Mouse (Mus musculus): ENCODE measurements around the gene Gm16381. TPM values are rescaled to one million over a fixed set of nuclear protein-coding genes. Genes with fewer than 3 reads are reported as not detected.
A peak's percentile ranks its signal among the peaks of the same experiment; 100 is the strongest.
"Not testable (repeated sequence)": the region's sequence is repeated elsewhere in the genome, so short reads cannot be mapped to it uniquely, and the experiment has no call there.

Gm16381 gene
- polyA plus RNA-seq (2012; rRNA removed) (not detected in 2 replicates), polyA plus RNA-seq (2014; fragmentation: Nextera tagmentation; extraction: Ambion mirVana) (not detected in 2 replicates)

- not testable (repeated sequence) for H3K4me1 ChIP-seq (replicated peaks; ENCODE audit: control insufficient read depth in 2 of 2, insufficient read depth in 2 of 2, low read length in 1 of 2); H3K27me3 ChIP-seq (ENCODE audit: control insufficient read depth, insufficient read depth, low read length); H3K9me3 ChIP-seq (ENCODE audit: control insufficient read depth, low read length); H3K4me3 ChIP-seq (ENCODE audit: insufficient read depth in 1 of 2, low read depth in 2 of 2, low read length in 2 of 2); H3K4me2 ChIP-seq (ENCODE audit: low read depth); ATAC-seq (ENCODE audit: insufficient read depth); H3K36me3 ChIP-seq (replicated peaks; ENCODE audit: control insufficient read depth, insufficient read depth, low read depth); H3K9ac ChIP-seq (replicated peaks); H3K27ac ChIP-seq; DNase-seq (ENCODE audit: low read depth in 3 of 3, low spot score in 3 of 3)
- 47% methylated on average over 1 of the region's 2 CpGs for WGBS (ENCODE audit: insufficient replicate concordance)
These were observed at the start of gene Gm16381 for GRCm38 (mm10) chr12:87644520-87644919. Gm16381 (minus strand) TSS chr12:87644620.

- H3K27ac ChIP-seq; DNase-seq (ENCODE audit: low read depth in 3 of 3, low spot score in 3 of 3); H3K4me2 ChIP-seq (ENCODE audit: low read depth); H3K36me3 ChIP-seq (replicated peaks; ENCODE audit: control insufficient read depth, insufficient read depth, low read depth); H3K4me1 ChIP-seq (replicated peaks; ENCODE audit: control insufficient read depth in 2 of 2, insufficient read depth in 2 of 2, low read length in 1 of 2); H3K9ac ChIP-seq (replicated peaks); H3K4me3 ChIP-seq (ENCODE audit: insufficient read depth in 1 of 2, low read depth in 2 of 2, low read length in 2 of 2); H3K27me3 ChIP-seq (ENCODE audit: control insufficient read depth, insufficient read depth, low read length); H3K9me3 ChIP-seq (ENCODE audit: control insufficient read depth, low read length): not testable (repeated sequence)
- peak; percentile 43; the same call in 1 of the 2 replicates for ATAC-seq (ENCODE audit: insufficient read depth)
- 32% methylated on average over 2 of the region's 4 CpGs for WGBS (ENCODE audit: insufficient replicate concordance)
These were observed 8.7 kb upstream of the Gm16381 start for GRCm38 (mm10) chr12:87652916-87653703.

GRCm38 (mm10) chr12:87618569-87618968, 25.9 kb downstream of the Gm16381 start, which contains the start of gene Gm4027:
Gm4027 (plus strand) TSS chr12:87618869.
- WGBS (ENCODE audit: insufficient replicate concordance) = 78% methylated on average over 6 of the region's 7 CpGs
- H3K9ac ChIP-seq (replicated peaks); H3K4me3 ChIP-seq (ENCODE audit: insufficient read depth in 1 of 2, low read depth in 2 of 2, low read length in 2 of 2): not testable (repeated sequence)

GRCm38 (mm10) chr12:87602388-87602787, 42.0 kb downstream of the Gm16381 start, which contains the start of gene Oog1:
Oog1 (plus strand) TSS chr12:87602688.
- H3K4me2 ChIP-seq (ENCODE audit: low read depth); H3K36me3 ChIP-seq (replicated peaks; ENCODE audit: control insufficient read depth, insufficient read depth, low read depth); H3K4me1 ChIP-seq (replicated peaks; ENCODE audit: control insufficient read depth in 2 of 2, insufficient read depth in 2 of 2, low read length in 1 of 2); H3K9me3 ChIP-seq (ENCODE audit: control insufficient read depth, low read length); ATAC-seq (ENCODE audit: insufficient read depth); H3K27me3 ChIP-seq (ENCODE audit: control insufficient read depth, insufficient read depth, low read length); H3K27ac ChIP-seq; H3K9ac ChIP-seq (replicated peaks); DNase-seq (ENCODE audit: low read depth in 3 of 3, low spot score in 3 of 3); H3K4me3 ChIP-seq (ENCODE audit: insufficient read depth in 1 of 2, low read depth in 2 of 2, low read length in 2 of 2): not testable (repeated sequence)
- WGBS (ENCODE audit: insufficient replicate concordance) = 46% methylated on average over 1 of the region's 2 CpGs

More at GRCm38 (mm10) chr12:87618569-87618968, 25.9 kb downstream of the Gm16381 start, which contains the start of gene Gm4027:
- not testable (repeated sequence) for H3K27me3 ChIP-seq (ENCODE audit: control insufficient read depth, insufficient read depth, low read length); H3K27ac ChIP-seq; H3K4me2 ChIP-seq (ENCODE audit: low read depth); DNase-seq (ENCODE audit: low read depth in 3 of 3, low spot score in 3 of 3); H3K36me3 ChIP-seq (replicated peaks; ENCODE audit: control insufficient read depth, insufficient read depth, low read depth); H3K4me1 ChIP-seq (replicated peaks; ENCODE audit: control insufficient read depth in 2 of 2, insufficient read depth in 2 of 2, low read length in 1 of 2); H3K9me3 ChIP-seq (ENCODE audit: control insufficient read depth, low read length); ATAC-seq (ENCODE audit: insufficient read depth)

GRCm38 (mm10) chr12:87601388-87601787, 43.0 kb downstream of the Gm16381 start:
- not testable (repeated sequence) for H3K27me3 ChIP-seq (ENCODE audit: control insufficient read depth, insufficient read depth, low read length); H3K9ac ChIP-seq (replicated peaks); H3K4me2 ChIP-seq (ENCODE audit: low read depth); DNase-seq (ENCODE audit: low read depth in 3 of 3, low spot score in 3 of 3); ATAC-seq (ENCODE audit: insufficient read depth); H3K4me1 ChIP-seq (replicated peaks; ENCODE audit: control insufficient read depth in 2 of 2, insufficient read depth in 2 of 2, low read length in 1 of 2); H3K36me3 ChIP-seq (replicated peaks; ENCODE audit: control insufficient read depth, insufficient read depth, low read depth); H3K27ac ChIP-seq; H3K4me3 ChIP-seq (ENCODE audit: insufficient read depth in 1 of 2, low read depth in 2 of 2, low read length in 2 of 2); H3K9me3 ChIP-seq (ENCODE audit: control insufficient read depth, low read length)
- 6% methylated on average over 2 of the region's 2 CpGs for WGBS (ENCODE audit: insufficient replicate concordance)

Other genes with a start within 250 kb of the Gm16381 start
- 38.5 and 44.2 TPM in 2 replicates for gene Slirp, start 200.7 kb downstream of the Gm16381 start, polyA plus RNA-seq (2012; rRNA removed)
- gene Slirp, start 200.7 kb downstream of the Gm16381 start, polyA plus RNA-seq (2014; fragmentation: Nextera tagmentation; extraction: Ambion mirVana) = 180 and 182 TPM in 2 replicates
- gene Alkbh1, start 200.6 kb downstream of the Gm16381 start, polyA plus RNA-seq (2012; rRNA removed) = 12.0 and 16.3 TPM in 2 replicates
- gene Alkbh1, start 200.6 kb downstream of the Gm16381 start, polyA plus RNA-seq (2014; fragmentation: Nextera tagmentation; extraction: Ambion mirVana) = 10.4 TPM in 2 replicates
- 10.1 and 19.5 TPM in 2 replicates for gene Snw1, start 172.3 kb downstream of the Gm16381 start, polyA plus RNA-seq (2012; rRNA removed)
- 55.5 and 63.0 TPM in 2 replicates for gene Snw1, start 172.3 kb downstream of the Gm16381 start, polyA plus RNA-seq (2014; fragmentation: Nextera tagmentation; extraction: Ambion mirVana)
- not detected in 2 replicates for gene Gm5788, start 149.9 kb downstream of the Gm16381 start, polyA plus RNA-seq (2012; rRNA removed)
- gene Gm5788, start 149.9 kb downstream of the Gm16381 start, polyA plus RNA-seq (2014; fragmentation: Nextera tagmentation; extraction: Ambion mirVana) = not detected in 2 replicates
- not detected in 2 replicates for gene Gm8300, start 130.3 kb downstream of the Gm16381 start, polyA plus RNA-seq (2012; rRNA removed)
- gene Gm8300, start 130.3 kb downstream of the Gm16381 start, polyA plus RNA-seq (2014; fragmentation: Nextera tagmentation; extraction: Ambion mirVana) = not detected in 2 replicates
- not detected in 2 replicates for gene Oog1, start 41.9 kb downstream of the Gm16381 start, polyA plus RNA-seq (2012; rRNA removed)
- not detected in 2 replicates for gene Oog1, start 41.9 kb downstream of the Gm16381 start, polyA plus RNA-seq (2014; fragmentation: Nextera tagmentation; extraction: Ambion mirVana)
- not detected in 2 replicates for gene Gm4027, start 25.8 kb downstream of the Gm16381 start, polyA plus RNA-seq (2012; rRNA removed)
- not detected in 2 replicates for gene Gm4027, start 25.8 kb downstream of the Gm16381 start, polyA plus RNA-seq (2014; fragmentation: Nextera tagmentation; extraction: Ambion mirVana)
- not detected in 2 replicates for gene Gm21319, start 131.1 kb upstream of the Gm16381 start, polyA plus RNA-seq (2012; rRNA removed)
- not detected in 2 replicates for gene Gm21319, start 131.1 kb upstream of the Gm16381 start, polyA plus RNA-seq (2014; fragmentation: Nextera tagmentation; extraction: Ambion mirVana)
- gene Gm21936, start 150.9 kb upstream of the Gm16381 start, polyA plus RNA-seq (2012; rRNA removed) = not detected in 2 replicates
- gene Gm21936, start 150.9 kb upstream of the Gm16381 start, polyA plus RNA-seq (2014; fragmentation: Nextera tagmentation; extraction: Ambion mirVana) = not detected in 2 replicates
- not detected in 2 replicates for gene BB287469, start 172.0 kb upstream of the Gm16381 start, polyA plus RNA-seq (2012; rRNA removed)
- not detected in 2 replicates for gene BB287469, start 172.0 kb upstream of the Gm16381 start, polyA plus RNA-seq (2014; fragmentation: Nextera tagmentation; extraction: Ambion mirVana)
- not detected in 2 replicates for gene Gm2001, start 197.7 kb upstream of the Gm16381 start, polyA plus RNA-seq (2012; rRNA removed)
- not detected in 2 replicates for gene Gm2001, start 197.7 kb upstream of the Gm16381 start, polyA plus RNA-seq (2014; fragmentation: Nextera tagmentation; extraction: Ambion mirVana)
- not detected in 2 replicates for gene Gm2016, start 229.5 kb upstream of the Gm16381 start, polyA plus RNA-seq (2012; rRNA removed)
- not detected in 2 replicates for gene Gm2016, start 229.5 kb upstream of the Gm16381 start, polyA plus RNA-seq (2014; fragmentation: Nextera tagmentation; extraction: Ambion mirVana)